Mouse (Mus musculus): Measurements from ENCODE around the gene Vps9d1. TPM values are rescaled to one million over a fixed set of nuclear protein-coding genes. Genes with fewer than 3 reads are reported as not detected.
A peak's percentile ranks its signal among the peaks of the same experiment; 100 is the strongest.
"Not testable (repeated sequence)": the region's sequence is repeated elsewhere in the genome, so short reads cannot be mapped to it uniquely, and the experiment has no call there.

The Vps9d1 gene
- polyA plus RNA-seq, 1 experiment from 2014 or later = 4.6 TPM

GRCm38 (mm10) chr8:123215430-123215829 lies 38.7 kb downstream of the Vps9d1 start:
- H3K36me3 ChIP-seq (replicated peaks) = no peaks in the 10 kb centered on the region; the same call in 1 of the 2 replicates
- no peak overlapping the region for H3K4me3 ChIP-seq (replicated peaks)
- H3K27ac ChIP-seq (replicated peaks) = no peak overlapping the region
- H3K9ac ChIP-seq = no peak overlapping the region
- H3K4me2 ChIP-seq = no peak overlapping the region
- 34% methylated on average over 3 of the region's 3 CpGs for WGBS (ENCODE audit: insufficient replicate concordance)
- H3K4me1 ChIP-seq (replicated peaks) = peaks cover 29% of the 10 kb centered on the region
- ATAC-seq (ENCODE audit: insufficient read depth) = no peak
- peaks cover 8% of the 10 kb centered on the region; the same call in 1 of the 2 replicates for H3K27me3 ChIP-seq
- H3K9me3 ChIP-seq (replicated peaks) = no peaks in the 10 kb centered on the region

GRCm38 (mm10) chr8:123213118-123213772 lies 40.9 kb downstream of the Vps9d1 start:
- Histone ChIP-seq H3K4me2 (peak overlapping the region; percentile 91), H3K36me3 (replicated peaks) (peaks cover 21% of the 10 kb centered on the region), H3K4me3 (replicated peaks) (peak overlapping the region; percentile 81), H3K27me3 (peaks cover 8% of the 10 kb centered on the region; the same call in 1 of the 2 replicates), H3K9me3 (replicated peaks) (no peaks in the 10 kb centered on the region), H3K9ac (peak overlapping the region; percentile 90), H3K27ac (replicated peaks) (peak overlapping the region; percentile 54; the same call in 1 of the 2 replicates), H3K4me1 (replicated peaks) (peaks cover 29% of the 10 kb centered on the region)
- ATAC-seq (ENCODE audit: insufficient read depth) = peak; percentile 26
- WGBS (ENCODE audit: insufficient replicate concordance) = 23% methylated on average over 22 of the region's 22 CpGs

- 1% methylated on average over 74 of the region's 76 CpGs for WGBS (ENCODE audit: insufficient replicate concordance)
- H3K36me3 ChIP-seq (replicated peaks) = peaks cover 28% of the 10 kb centered on the region
- H3K9ac ChIP-seq = peak within 1 kb of the TSS; percentile 90
- H3K27me3 ChIP-seq = peaks cover 8% of the 10 kb centered on the region; the same call in 1 of the 2 replicates
- peak within 1 kb of the TSS; percentile 91 for H3K4me2 ChIP-seq
- peak within 1 kb of the TSS; percentile 78 for H3K27ac ChIP-seq (replicated peaks)
- no peaks in the 10 kb centered on the region for H3K9me3 ChIP-seq (replicated peaks)
- peaks cover 29% of the 10 kb centered on the region for H3K4me1 ChIP-seq (replicated peaks)
- ATAC-seq (ENCODE audit: insufficient read depth) = peak; percentile 91
- peak within 1 kb of the TSS; percentile 81 for H3K4me3 ChIP-seq (replicated peaks)
Measured at GRCm38 (mm10) chr8:123212321-123213117, 41.6 kb downstream of the Vps9d1 start, which contains the start of the genes Chmp1a and Spata33. Gene Chmp1a (minus strand): TSS chr8:123212763. Gene Spata33 (plus strand): TSS chr8:123212832.

GRCm38 (mm10) chr8:123211876-123212275 lies 42.3 kb downstream of the Vps9d1 start:
- WGBS (ENCODE audit: insufficient replicate concordance) = 18% methylated on average over 10 of the region's 10 CpGs
- Histone ChIP-seq H3K4me2 (peak overlapping the region; percentile 91), H3K27me3 (peaks cover 8% of the 10 kb centered on the region; the same call in 1 of the 2 replicates), H3K4me1 (replicated peaks) (peaks cover 29% of the 10 kb centered on the region), H3K9ac (peak overlapping the region; percentile 90), H3K27ac (replicated peaks) (peak overlapping the region; percentile 78), H3K9me3 (replicated peaks) (no peaks in the 10 kb centered on the region), H3K36me3 (replicated peaks) (peaks cover 34% of the 10 kb centered on the region), H3K4me3 (replicated peaks) (peak overlapping the region; percentile 81)
- no peak for ATAC-seq (ENCODE audit: insufficient read depth)

- H3K36me3 ChIP-seq (replicated peaks) = peaks cover 38% of the 10 kb centered on the region
- H3K4me1 ChIP-seq (replicated peaks) = no peaks in the 10 kb centered on the region
- 71% methylated on average over 3 of the region's 3 CpGs for WGBS (ENCODE audit: insufficient replicate concordance)
- no peak overlapping the region for H3K27ac ChIP-seq (replicated peaks)
- no peak overlapping the region for H3K9ac ChIP-seq
- H3K4me3 ChIP-seq (replicated peaks) = no peak overlapping the region
- no peak for ATAC-seq (ENCODE audit: insufficient read depth)
- H3K9me3 ChIP-seq (replicated peaks) = no peaks in the 10 kb centered on the region
- no peak overlapping the region for H3K4me2 ChIP-seq
- H3K27me3 ChIP-seq = peaks cover 20% of the 10 kb centered on the region
Measured at GRCm38 (mm10) chr8:123203571-123203970, 50.6 kb downstream of the Vps9d1 start.

GRCm38 (mm10) chr8:123202288-123202687 lies 51.9 kb downstream of the Vps9d1 start:
- no peaks in the 10 kb centered on the region for H3K9me3 ChIP-seq (replicated peaks)
- no peak overlapping the region for H3K9ac ChIP-seq
- ATAC-seq (ENCODE audit: insufficient read depth) = no peak
- peaks cover 4% of the 10 kb centered on the region for H3K4me1 ChIP-seq (replicated peaks)
- H3K27me3 ChIP-seq = peaks cover 22% of the 10 kb centered on the region
- no peak overlapping the region for H3K4me3 ChIP-seq (replicated peaks)
- WGBS (ENCODE audit: insufficient replicate concordance) = 22% methylated on average over 5 of the region's 5 CpGs
- peaks cover 25% of the 10 kb centered on the region for H3K36me3 ChIP-seq (replicated peaks)
- no peak overlapping the region for H3K4me2 ChIP-seq
- H3K27ac ChIP-seq (replicated peaks) = no peak overlapping the region

GRCm38 (mm10) chr8:123199864-123200263 lies 54.3 kb downstream of the Vps9d1 start:
- H3K27ac ChIP-seq (replicated peaks) = no peak overlapping the region
- ATAC-seq (ENCODE audit: insufficient read depth) = no peak
- H3K9ac ChIP-seq = no peak overlapping the region
- peaks cover 23% of the 10 kb centered on the region for H3K27me3 ChIP-seq
- H3K4me3 ChIP-seq (replicated peaks) = no peak overlapping the region
- peaks cover 4% of the 10 kb centered on the region; the same call in 1 of the 2 replicates for H3K36me3 ChIP-seq (replicated peaks)
- H3K4me1 ChIP-seq (replicated peaks) = peaks cover 16% of the 10 kb centered on the region
- WGBS (ENCODE audit: insufficient replicate concordance) = 57% methylated on average over 14 of the region's 14 CpGs
- H3K9me3 ChIP-seq (replicated peaks) = no peaks in the 10 kb centered on the region
- no peak overlapping the region for H3K4me2 ChIP-seq

GRCm38 (mm10) chr8:123197016-123197415 lies 57.1 kb downstream of the Vps9d1 start:
- peaks cover 35% of the 10 kb centered on the region for H3K27me3 ChIP-seq
- not testable (repeated sequence) for H3K27ac ChIP-seq (replicated peaks); H3K9ac ChIP-seq; H3K4me2 ChIP-seq; H3K9me3 ChIP-seq (replicated peaks); H3K36me3 ChIP-seq (replicated peaks); H3K4me3 ChIP-seq (replicated peaks)
- ATAC-seq (ENCODE audit: insufficient read depth) = peak; percentile 57
- 49% methylated on average over 5 of the region's 5 CpGs for WGBS (ENCODE audit: insufficient replicate concordance)
- peaks cover 17% of the 10 kb centered on the region for H3K4me1 ChIP-seq (replicated peaks)

GRCm38 (mm10) chr8:123193771-123194170 lies 60.4 kb downstream of the Vps9d1 start:
- no peaks in the 10 kb centered on the region for H3K36me3 ChIP-seq (replicated peaks)
- 77% methylated on average over 9 of the region's 9 CpGs for WGBS (ENCODE audit: insufficient replicate concordance)
- H3K4me3 ChIP-seq (replicated peaks) = no peak overlapping the region
- ATAC-seq (ENCODE audit: insufficient read depth) = no peak
- H3K4me2 ChIP-seq = no peak overlapping the region
- H3K27me3 ChIP-seq = peaks cover 17% of the 10 kb centered on the region
- H3K4me1 ChIP-seq (replicated peaks) = peaks cover 43% of the 10 kb centered on the region
- H3K9ac ChIP-seq = no peak overlapping the region
- no peaks in the 10 kb centered on the region for H3K9me3 ChIP-seq (replicated peaks)
- no peak overlapping the region for H3K27ac ChIP-seq (replicated peaks)

Data from liver, embryonic 15.5 days (tissue).